Mouse (Mus musculus): ENCODE results near the gene Dbi.
A peak's percentile ranks its signal among the peaks of the same experiment; 100 is the strongest.

Gene Dbi

DNA sequence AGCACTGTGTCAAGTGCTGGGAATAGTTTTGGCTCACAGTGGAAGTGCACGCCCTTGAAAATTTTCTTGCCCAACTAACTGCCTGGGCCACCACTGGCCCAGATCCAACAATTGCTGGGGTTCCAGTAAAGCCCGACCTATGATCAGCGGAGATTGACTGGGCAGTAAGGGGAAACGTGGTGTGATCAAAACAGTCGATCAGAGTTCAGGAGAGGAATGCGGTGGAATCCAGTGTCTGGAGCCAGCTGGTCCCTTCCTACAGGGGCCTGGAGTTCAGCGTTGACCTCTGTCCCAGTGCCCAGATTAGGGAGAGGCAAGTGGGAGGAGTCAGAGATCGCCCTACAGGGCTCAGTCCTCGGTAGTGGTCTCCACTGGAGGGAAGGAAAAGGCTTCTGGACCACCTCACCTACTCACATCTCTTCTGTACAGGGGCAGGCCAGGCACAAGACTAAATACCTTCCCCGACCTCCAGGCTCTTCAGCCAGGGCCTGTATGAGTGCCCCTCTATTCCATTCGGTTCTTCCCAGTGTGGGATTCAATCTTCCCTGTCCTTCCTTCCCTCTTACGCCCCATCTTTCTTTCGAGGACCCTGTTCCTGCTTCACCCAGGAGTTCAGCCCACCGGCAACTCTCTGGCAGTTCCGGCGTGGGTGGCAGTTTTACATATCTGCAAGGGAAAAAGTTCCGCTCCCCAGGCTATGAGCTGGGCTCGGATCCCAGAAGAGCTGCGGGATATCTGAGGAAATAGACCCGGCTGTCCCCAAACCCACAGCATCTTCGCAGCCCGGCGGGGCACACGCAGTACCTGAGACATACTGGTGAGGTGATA, 523 bp downstream of the Dbi start:
- DNase-seq = peak; percentile 74

DNA sequence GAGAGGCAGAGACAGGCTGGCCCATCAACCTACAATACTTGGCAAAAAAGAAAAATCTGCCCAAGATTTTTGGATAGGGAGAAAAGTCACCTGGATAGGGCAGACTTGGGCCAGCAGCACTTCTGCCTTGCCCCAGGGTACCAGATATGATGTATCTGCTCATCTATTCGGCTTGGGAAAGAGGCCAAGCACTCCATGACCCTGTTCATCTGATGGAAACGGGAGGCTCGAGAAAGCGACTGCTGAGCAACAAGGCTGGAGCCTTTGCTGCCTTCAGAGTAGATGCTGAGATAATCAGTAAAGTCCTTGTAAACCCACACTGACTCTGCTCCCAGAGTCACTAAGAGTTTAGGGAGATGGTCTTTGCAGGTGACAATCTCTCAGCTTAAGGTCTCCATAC, 1.5 kb downstream of the Dbi start:
- DNase-seq = no peak

DNA sequence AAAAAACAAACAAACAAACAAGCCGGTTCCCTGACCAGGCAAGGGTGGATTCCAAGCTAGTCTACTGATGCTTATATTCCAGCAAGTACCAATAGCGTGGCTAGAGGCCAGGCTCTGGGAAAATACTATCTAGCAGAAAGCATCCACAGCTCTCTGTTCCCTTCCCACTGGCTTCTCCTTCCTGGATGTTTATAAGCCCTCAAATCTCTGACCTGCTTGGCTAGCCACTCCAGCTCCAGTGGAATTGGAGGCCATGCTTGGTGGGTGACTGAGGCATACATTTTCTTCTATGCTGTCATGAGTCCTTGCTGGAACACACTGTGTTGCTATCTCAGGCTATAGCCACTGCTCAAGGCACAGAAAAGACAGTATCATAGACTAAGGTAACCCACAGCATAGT, 2.0 kb downstream of the Dbi start:
- DNase-seq = no peak

DNA sequence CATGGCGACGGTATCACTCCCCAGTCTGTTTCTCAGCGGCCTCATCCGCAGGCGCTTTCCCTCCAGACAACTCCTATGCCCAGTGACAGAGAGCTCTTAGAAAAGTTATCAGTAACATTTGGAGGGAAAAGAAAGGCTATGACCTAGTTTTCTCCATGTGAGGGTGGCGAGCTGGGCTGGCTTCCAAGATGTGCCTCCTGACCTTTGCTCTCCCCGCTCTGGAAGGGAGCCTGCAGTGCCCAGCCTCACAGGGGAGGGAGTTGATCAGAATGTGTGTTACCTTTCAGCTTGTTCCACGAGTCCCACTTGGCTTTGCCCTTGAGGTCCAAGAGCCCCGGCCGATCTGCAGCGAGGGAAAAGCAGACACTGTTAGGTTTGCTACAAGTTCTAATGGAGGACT, 4.8 kb downstream of the Dbi start:
- peak; percentile 43 for DNase-seq

DNA sequence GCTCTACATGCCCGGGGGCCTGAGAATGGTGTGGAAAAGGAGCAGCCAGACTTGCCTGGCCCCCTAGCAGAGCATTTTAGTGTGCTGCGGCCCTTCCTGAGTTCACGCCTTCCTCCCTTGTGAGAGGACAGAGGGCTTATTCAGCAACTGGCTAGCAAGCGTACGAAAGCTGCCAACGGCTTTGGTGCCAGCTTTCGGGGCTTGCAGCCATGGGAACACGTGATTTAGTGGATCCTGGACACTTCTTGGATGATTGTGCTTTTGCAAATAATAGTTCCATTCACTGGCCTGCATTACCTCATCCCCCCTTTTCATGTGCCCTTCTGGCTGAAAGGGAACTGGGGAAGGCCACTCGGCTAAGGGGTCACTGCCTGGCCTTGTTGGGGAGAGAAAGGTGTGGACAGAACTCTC, 5.2 kb downstream of the Dbi start:
- DNase-seq = peak; percentile 88

GRCm38 (mm10) chr1:120112251-120113187, 8.4 kb downstream of the Dbi start:
- no peak for DNase-seq

DNA sequence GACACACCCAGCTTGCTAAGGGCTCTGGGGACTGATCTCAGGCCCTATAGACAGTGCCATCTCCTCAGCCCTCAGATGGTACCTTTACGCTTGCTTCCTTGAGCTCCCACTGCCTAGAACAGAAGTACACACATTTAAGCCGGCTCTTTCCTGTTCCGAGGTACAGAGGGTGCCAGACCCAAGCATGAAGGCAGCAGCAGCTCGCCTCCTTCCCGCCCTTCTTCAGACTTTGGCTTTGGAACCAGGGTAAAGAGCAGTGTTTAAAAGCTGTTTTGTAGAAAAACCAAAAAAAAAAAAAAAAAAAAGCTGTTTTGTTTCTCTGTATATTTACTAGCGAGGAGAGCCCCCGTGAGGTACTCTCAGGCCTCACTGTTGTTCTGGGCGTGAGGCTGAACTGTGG, 9.1 kb downstream of the Dbi start:
- DNase-seq = no peak

DNA sequence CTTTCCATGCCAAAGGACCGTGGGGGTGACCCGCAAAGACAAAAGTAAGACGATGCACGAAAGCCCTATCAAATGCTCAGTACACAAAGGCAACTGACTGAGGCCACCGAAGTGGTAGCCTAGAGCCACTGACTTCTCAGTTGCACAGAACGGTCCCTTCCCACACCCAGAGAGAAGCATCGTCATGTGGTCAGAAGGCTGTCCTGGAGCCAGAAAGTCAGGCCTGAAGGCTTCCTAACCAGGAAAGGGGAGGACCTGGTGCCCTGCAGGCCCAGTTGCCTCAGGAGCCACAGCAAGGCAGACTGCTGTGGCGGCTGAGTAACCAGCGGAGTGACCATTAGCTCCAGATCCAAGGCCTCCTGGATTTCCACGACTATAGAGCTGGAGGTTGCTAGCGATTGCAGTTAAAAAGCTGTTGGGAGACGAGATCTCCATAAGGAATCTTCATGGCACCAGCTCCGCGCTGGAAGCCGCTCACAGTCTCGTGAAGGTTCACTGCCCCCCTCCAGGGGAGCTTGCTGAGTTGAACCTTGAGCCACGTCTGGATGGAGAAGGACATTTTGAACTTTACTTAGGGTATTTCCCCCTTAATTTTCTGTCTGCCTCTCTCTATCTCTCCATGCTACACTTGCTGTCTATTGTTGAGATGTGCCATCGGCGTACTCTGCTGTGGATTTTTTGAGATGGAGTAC, 11.0 kb downstream of the Dbi start:
- no peak for DNase-seq

DNA sequence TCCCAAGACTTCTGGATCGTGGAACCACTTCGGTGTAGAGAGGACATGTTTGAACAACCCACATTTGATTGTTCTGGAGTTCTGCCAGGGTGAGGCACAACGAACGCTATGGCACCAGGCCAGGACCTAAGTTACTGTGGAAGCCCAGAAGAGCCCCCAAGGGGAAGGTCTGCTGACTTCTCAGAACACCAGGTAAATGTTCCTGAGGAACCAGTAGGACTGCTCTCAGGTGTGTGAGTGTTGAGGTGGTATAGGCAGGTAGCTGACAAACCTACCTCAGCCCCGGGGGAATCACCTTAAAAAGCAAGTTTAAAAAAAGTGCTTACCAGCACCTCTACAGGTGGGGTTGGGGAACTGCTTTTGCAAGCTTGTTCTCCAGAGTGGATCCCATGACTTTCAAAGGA, 15.3 kb downstream of the Dbi start:
- DNase-seq = no peak

- no peak for DNase-seq
Observed at GRCm38 (mm10) chr1:120101227-120101609, 19.7 kb downstream of the Dbi start.

- DNase-seq = no peak
Observed at GRCm38 (mm10) chr1:120100456-120101226, 20.2 kb downstream of the Dbi start.

- no peak for DNase-seq
Observed at GRCm38 (mm10) chr1:120099483-120099882, 21.4 kb downstream of the Dbi start.

DNA sequence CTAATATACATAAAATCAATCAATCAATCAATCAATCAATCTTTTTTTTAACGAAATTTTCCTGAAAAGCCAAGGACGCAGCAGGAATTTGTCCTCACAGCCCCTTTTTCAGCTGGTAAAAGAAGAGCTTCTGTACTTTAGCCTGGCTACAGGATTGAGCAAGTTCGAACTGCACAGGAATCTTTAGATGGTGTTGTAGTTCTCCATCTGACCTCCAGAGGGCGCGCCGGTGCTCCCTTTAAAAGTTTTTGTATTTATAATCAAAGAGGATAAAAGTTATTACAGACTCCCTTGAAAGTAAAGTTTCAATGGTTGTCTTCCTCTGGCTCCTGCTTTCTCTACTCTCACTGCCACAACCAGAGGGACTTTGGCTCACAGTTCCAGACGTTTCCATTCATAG, 22.6 kb downstream of the Dbi start:
- no peak for DNase-seq

- no peak for DNase-seq
Observed at GRCm38 (mm10) chr1:120094920-120095319, 26.0 kb downstream of the Dbi start.

GRCm38 (mm10) chr1:120093482-120094134, 27.3 kb downstream of the Dbi start:
- DNase-seq = peak; percentile 71

DNA sequence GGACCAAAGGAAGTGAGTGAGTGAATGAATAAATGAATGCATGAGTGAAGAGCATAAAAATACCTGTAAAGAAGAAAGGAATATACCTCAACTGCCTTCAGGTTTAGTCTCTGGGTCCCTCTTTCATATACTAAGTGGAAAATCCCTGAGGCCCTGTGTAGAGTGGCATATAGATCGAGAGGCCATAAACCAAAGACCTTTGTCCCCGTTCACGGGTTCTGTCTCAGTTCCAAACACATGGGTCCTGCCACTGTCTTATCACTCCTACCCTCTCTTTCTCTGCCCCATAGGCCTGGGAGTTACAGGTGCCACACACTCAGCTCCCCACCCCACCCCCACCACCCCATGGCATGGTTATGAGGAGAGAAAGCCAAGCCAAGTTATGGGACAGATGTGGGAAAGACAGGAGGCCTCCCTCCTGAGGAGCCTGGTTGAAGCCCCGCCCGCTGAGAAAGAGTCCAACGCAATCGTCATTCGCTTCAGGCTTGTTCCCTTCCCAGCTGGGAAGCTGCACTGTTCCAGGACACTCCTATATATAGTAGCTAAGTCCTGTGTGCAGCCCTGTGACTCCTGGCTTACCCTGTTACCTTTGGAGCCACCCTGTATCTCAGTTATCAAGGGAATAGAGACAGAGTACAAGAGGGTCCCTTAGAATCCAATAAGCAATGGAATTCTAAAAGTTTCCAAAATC, 29.9 kb downstream of the Dbi start:
- no peak for DNase-seq

GRCm38 (mm10) chr1:120089180-120089579, 31.7 kb downstream of the Dbi start:
- no peak for DNase-seq

DNA sequence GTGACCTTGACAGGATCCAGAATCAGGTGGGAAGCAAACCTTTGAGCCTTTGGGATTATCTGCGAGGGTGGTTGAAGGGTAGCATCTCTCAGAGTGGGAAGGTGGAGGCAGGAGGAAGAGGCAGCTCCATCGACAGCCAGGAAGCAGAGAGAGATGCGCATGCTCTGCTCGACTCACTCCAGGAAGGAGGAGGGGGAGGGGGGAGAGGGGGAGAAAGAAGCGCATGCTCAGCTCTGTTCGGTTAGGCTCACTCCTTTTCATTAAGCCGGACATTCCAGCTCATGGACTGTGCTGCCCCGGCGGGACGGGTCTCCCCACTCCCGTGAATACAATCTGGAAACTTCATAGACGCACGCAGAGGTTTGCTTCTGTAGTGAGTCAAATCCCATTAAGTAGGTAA, 34.2 kb downstream of the Dbi start:
- DNase-seq = no peak

DNA sequence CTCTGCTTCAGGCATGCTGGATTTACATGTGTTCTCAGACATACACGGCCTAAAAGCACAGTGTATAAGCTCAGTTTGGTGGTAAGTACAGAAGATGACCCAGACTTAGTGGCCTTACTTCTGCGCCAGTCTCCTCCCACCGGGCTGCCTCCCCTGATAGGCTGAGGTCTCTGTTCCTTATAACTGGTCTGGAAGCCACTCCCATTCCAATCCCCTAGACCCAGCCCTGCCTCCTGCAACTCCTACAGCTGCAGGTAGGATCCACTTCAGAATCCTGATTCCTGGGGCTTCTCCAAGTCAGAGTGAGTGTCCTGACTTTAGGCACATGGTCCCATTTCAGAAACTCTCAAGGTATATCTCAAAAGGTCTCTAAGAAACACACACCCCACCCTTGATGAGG, 35.2 kb downstream of the Dbi start:
- DNase-seq = no peak

DNA sequence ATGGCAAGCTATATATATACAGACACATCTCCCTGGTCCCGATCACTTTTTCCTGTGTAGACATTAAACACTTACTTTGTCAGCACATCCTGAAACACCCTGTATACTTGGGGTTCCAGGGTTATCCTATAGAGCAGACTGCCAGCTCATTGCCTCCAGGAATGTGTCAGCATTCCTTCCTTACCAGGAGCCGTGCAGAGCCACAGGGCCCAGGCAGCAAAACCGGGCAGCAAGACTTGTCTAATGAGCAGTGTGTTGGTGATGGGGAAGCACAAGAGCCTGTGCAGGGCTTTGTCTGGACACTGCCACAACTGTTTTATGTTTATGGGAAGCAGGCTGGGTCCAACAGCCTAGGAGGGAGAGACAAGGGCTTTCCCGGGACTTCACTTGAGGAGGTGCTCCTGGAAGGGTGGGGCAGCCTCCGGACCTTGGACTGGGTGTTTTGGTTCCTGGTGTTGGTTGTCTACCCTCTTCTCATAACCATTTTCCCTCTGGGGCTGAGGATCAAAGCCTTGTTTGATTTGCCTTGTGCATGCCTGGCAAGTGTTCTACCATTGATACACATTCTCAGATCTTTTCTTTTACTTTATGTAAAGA, 36.9 kb downstream of the Dbi start:
- DNase-seq = no peak

Measured in cerebellum, adult 11-12 months (tissue).